Mouse (Mus musculus) macrophage (primary cell): Measurements from ENCODE around the gene Slc22a15. TPM values are rescaled to one million over a fixed set of nuclear protein-coding genes. Genes with fewer than 3 reads are reported as not detected.

Experiments
- H3K27ac ChIP-seq: fragments of 350-480 bp; formaldehyde crosslinking; 2 replicates; pipeline ENCODE4 v1.9.0; 2021
- H3K36me3 ChIP-seq: fragments of 350-480 bp; formaldehyde crosslinking; 2 replicates; pipeline ENCODE4 v1.9.0; 2021; ENCODE audit errors: inconsistent target
- H3K4me3 ChIP-seq: fragments of 350-480 bp; formaldehyde crosslinking; 2 replicates; pipeline ENCODE4 v1.9.0; 2021; ENCODE audit errors: inconsistent target
- H3K79me2 ChIP-seq: fragments of 350-480 bp; formaldehyde crosslinking; 2 replicates; pipeline ENCODE4 v1.9.0; 2021; ENCODE audit errors: inconsistent target
- WGBS: methylation state at CpG from one replicate; pipeline ENCODE4 v1.1.7; 2026; ENCODE audit warnings: inconsistent platforms; ENCODE audit not compliant: missing documents; 5-methylcytosine and 5-hydroxymethylcytosine counted together
- polyA plus RNA-seq: library from polyadenylated mRNA; stranded (reverse); fragments of 250-400 nt; gene quantifications from 3 replicates; pipeline ENCODE4 v1.2.4, GENCODE M21; 2018; ENCODE audit warnings: inconsistent platforms

The Slc22a15 gene
- polyA plus RNA-seq, 1 experiment from 2014 or later = 1.8 TPM

DNA sequence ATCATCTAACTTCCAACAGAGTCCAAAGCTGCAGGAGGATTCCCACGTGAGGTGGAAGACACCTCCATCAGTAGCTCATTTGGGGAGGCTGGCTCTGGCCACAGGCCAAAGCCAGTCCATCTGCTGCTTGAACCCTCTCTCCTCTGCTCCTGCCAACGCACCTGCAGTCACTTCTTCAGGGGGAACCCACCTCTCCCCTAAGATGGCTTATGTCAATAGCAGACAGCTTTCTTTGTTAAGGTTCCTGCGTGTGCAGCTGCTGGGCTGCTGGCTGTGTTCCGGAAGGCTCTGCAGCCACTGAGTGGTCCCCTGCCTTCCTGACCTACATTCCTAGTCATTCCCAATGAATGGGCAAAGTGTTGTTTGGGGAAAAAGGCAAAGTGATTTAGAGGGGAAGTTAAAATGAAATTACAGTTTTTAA, 57.2 kb downstream of the Slc22a15 start:
- Histone ChIP-seq H3K79me2 (no peaks in the 10 kb centered on the region), H3K4me3 (no peak overlapping the region), H3K36me3 (no peaks in the 10 kb centered on the region), H3K27ac (no peak overlapping the region)
- 91% methylated on average over 4 of the region's 4 CpGs for WGBS

DNA sequence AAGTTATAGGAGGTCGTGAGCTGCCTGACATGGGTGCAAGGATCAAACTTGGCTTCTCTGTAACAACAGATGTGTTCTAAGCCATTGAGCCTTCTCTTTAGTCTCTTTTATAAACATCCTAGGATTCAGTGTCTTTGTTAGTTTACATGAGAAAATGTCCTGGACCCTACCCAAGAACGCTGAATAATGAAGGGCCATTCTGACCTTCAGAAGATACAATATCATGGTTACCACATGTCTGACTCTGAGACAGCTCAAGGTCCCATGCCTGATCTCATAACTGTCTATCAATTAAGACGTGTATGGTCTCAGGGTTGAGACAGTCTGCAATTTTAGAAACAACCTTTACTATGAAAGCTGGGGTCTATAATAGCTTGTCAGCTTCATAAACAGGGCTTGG, 62.4 kb downstream of the Slc22a15 start:
- 96% methylated on average over 3 of the region's 3 CpGs for WGBS
- no peaks in the 10 kb centered on the region for H3K36me3 ChIP-seq
- H3K27ac ChIP-seq = no peak overlapping the region
- H3K4me3 ChIP-seq = no peak overlapping the region
- H3K79me2 ChIP-seq = no peaks in the 10 kb centered on the region

DNA sequence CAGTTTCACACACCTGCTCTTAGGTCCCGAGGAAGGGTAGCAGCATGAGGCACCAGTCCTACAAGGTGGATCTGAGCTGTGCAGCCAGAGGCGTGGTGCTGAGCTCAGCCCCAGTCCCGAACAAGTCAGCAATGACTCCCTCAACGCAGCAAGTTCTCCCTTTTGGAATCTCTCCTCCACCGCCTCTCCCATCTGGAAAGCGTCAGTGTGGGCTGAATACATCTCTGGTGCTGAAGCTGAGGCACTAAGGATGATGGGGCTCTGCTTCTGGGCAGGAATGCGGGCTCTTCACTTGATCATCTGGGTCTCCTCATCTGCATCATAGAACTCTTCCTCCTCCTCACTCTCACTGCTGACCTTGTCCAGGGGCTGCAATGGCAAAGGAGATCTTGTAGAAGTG, 64.1 kb downstream of the Slc22a15 start:
- Histone ChIP-seq H3K36me3 (no peaks in the 10 kb centered on the region), H3K27ac (no peak overlapping the region), H3K79me2 (no peaks in the 10 kb centered on the region), H3K4me3 (no peak overlapping the region)
- WGBS = 97% methylated on average over 7 of the region's 7 CpGs

DNA sequence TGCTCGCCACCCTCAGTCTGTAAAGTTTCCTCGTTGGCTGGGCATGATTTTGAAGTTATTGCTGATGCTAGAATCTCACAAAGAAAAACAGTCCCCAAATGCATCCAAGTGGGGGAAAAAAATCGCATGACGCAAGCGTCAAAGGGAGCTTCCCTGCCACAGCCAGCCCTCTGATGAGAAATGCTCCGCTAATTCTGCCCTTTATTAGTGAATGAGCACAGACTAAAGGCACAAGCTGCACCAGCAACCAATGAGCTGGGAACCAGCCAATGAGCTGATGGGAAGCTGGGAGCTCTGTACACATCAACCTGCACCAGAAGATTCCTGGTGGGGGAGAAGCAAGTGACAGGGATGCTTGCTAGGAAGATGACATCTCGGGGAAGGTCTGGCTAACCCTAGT, 64.5 kb downstream of the Slc22a15 start:
- Histone ChIP-seq H3K36me3 (no peaks in the 10 kb centered on the region), H3K4me3 (no peak overlapping the region), H3K27ac (no peak overlapping the region), H3K79me2 (no peaks in the 10 kb centered on the region)
- 95% methylated on average over 7 of the region's 7 CpGs for WGBS

DNA sequence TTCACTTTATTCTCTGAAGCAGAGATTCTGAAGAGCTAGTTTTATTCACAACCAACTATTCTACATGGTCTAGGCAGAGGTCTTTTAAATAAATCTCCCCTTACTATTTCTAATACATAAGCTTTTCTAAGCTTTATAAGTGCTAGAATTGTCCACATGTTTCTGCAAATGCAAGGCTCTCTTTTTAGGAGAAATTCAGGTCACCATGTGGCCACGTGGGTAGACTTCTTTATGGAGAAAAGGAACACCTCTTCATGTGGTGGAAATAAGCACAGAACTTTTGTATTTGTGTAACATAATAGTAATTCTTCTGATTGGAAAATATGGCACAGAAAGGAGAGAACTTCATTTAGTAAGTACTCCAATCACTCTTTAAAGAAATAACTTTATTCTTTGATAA, 70.2 kb downstream of the Slc22a15 start:
- no peak overlapping the region for H3K27ac ChIP-seq
- no peaks in the 10 kb centered on the region for H3K36me3 ChIP-seq
- WGBS = 89% methylated on average over 1 of the region's 1 CpGs
- H3K4me3 ChIP-seq = no peak overlapping the region
- no peaks in the 10 kb centered on the region for H3K79me2 ChIP-seq

DNA sequence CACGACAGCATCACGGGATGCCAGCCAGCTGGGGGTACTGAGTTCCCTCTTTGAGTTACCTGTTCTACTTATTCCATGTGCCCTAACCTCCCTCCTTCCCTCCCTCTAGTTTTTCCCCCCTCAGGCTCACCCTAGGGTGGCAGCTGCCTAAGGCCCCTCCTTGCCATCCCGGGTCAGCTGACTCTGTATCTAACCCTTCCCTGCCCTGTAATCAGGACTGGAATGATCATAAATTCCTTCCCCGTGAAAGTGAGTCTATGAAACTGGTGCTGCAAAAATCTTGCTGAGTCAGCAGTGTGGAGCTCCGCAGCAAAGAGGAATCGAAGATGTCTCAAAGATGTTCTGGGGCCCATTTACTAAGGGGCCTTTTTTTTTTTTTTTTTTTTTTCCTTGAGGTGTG, 72.9 kb downstream of the Slc22a15 start:
- 81% methylated on average over 6 of the region's 6 CpGs for WGBS
- Histone ChIP-seq H3K27ac (no peak overlapping the region), H3K36me3 (no peaks in the 10 kb centered on the region), H3K4me3 (no peak overlapping the region), H3K79me2 (no peaks in the 10 kb centered on the region)

DNA sequence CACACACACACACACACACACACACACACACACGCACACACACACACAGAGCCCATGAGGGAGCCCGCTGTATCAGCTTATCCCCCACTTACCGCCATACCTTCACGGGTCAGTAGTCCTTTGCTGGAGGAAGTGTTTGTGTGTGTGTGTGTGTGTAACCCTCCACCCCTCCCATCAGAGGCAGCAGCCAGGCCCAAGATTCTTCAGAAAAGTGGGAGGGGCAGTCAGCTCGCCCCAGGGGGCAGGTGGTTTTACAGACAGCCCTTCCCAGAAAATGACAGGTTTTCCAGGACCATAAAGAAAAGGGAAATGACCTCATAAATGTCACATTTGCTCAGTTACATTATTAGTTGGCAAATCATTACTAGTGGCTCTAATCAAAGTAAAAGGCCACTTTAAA, 75.4 kb downstream of the Slc22a15 start, which contains the start of gene Mab21l3:
Gene Mab21l3 (minus strand): TSS at position 144 of the 400 bp plus-strand sequence.
- Histone ChIP-seq H3K36me3 (no peaks in the 10 kb centered on the region), H3K4me3 (no peak within 1 kb of the TSS), H3K79me2 (no peaks in the 10 kb centered on the region), H3K27ac (no peak within 1 kb of the TSS)
- WGBS = 73% methylated on average over 3 of the region's 5 CpGs

DNA sequence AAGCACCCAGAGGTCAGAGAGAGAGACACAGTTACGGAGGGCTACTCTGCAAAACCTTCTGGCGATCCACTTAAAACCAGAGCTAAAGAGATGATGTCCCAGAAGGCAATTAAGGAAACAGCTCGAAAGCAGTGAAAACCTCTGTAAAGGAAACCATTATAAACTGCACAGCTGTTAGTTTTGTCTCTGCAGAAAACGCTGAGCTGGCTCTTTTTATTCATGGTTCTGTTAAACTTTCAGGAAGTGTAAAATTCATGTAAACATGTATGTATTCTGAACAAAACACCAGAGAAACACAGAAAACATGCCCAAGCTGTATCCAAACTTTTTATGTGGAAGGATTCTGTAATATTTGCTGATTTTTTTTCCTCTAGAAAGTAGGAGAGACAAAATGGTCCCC, 78.2 kb downstream of the Slc22a15 start:
- WGBS = 50% methylated on average over 4 of the region's 4 CpGs
- H3K79me2 ChIP-seq = no peaks in the 10 kb centered on the region

DNA sequence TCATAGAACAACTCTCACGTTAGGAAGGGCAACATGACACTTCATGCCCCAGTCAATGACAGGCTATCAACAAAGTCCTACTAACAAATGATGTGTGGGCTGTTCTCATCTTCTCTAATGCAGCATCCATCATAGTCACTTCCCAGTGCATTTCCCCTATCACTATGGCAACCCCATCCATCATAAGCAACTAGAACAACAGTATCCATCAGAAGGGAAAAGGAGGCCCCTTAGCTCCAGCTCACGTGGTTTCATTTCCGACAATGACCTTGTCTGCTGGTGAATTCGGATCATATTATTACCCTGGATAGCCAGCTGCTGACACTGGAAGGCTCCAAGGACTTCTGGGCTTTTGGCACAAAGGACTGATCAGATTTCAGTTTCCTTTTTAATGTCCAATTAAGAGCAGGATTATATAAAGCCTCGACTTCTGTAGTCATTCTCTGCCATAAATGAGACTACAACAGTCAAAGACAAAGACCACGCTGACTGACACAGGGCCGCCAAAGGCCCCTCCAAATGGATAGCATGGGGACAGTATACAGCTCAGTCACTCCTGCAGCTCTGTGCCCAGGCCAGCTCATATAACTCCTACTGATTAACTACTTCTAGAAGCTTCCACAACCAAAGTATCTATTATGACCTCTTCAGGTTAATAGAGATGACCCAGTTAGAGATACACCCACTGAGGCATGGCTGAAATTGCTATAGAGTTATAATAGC, 81.7 kb downstream of the Slc22a15 start:
- Histone ChIP-seq H3K79me2 (no peaks in the 10 kb centered on the region), H3K27ac (no peak overlapping the region), H3K4me3 (no peak overlapping the region), H3K36me3 (no peaks in the 10 kb centered on the region)
- WGBS = 91% methylated on average over 7 of the region's 7 CpGs

More for the DNA sequence above, 78.2 kb downstream of the Slc22a15 start:
- Histone ChIP-seq H3K27ac (peak overlapping the region; percentile 17; the same call in 1 of the 2 replicates), H3K36me3 (no peaks in the 10 kb centered on the region), H3K4me3 (no peak overlapping the region)

DNA sequence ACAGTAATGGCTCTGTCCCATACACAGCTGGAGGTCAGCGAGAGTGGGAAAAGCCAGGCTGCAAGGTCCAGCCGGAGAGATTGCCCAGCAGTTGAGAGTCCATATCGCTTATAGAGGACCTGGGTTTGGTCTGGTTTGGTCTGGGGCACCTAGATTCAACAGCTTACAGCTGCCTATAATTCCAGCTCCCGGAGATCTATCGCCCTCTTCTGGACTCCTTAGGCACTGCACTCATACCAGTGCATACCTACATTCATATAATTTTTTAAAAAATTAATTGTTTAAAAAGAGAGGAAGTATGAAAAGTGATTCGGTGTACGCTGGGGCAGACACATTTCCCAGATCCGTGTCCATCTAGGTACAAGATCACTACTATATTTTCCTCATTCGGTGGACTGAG, 84.9 kb downstream of the Slc22a15 start:
- H3K4me3 ChIP-seq = no peak overlapping the region
- WGBS = 94% methylated on average over 7 of the region's 9 CpGs
- no peaks in the 10 kb centered on the region for H3K36me3 ChIP-seq
- no peak overlapping the region for H3K27ac ChIP-seq
- H3K79me2 ChIP-seq = no peaks in the 10 kb centered on the region

DNA sequence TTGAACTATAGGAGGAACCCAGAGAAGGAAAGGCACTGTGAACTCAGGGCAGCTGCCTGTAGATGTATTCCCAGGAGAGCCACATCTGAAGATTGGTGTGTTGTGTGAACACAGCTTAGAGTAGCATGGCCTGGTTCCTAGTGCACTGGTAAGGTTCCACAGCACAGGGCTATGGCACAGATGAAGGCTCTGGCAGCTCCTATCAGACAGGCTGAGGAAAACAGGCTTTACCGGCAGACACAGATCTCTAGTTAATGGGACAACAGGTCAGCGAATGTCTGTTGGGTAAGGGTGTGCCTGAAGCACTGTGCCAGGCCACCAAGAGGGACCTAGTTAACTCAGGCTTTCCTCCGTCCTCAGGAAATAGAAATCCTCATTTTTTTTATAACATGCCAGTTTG, 87.3 kb downstream of the Slc22a15 start:
- Histone ChIP-seq H3K27ac (no peak overlapping the region), H3K4me3 (no peak overlapping the region), H3K79me2 (no peaks in the 10 kb centered on the region), H3K36me3 (no peaks in the 10 kb centered on the region)
- WGBS = 89% methylated on average over 3 of the region's 3 CpGs

DNA sequence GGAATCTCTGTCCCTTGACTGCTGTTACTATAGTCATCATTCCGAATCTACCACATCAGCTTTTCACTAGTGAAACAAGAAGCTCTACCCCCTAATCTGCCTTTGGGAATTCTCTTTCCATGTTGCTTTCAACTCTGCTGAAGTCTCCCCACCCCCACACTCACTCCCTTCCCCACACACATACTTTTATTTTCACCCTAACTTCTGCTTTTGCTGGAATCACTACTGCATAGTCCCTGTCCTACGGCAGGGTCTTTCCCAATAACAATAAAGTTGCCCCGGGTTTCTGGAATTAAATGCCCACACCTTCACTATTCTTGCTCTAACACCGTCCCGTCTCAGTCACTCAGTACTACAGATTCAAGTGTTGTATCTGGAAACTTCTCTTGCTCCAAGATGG, 87.7 kb downstream of the Slc22a15 start:
- H3K79me2 ChIP-seq = no peaks in the 10 kb centered on the region
- no peaks in the 10 kb centered on the region for H3K36me3 ChIP-seq
- no peak overlapping the region for H3K4me3 ChIP-seq
- H3K27ac ChIP-seq = no peak overlapping the region
- WGBS = 56% methylated on average over 5 of the region's 5 CpGs

DNA sequence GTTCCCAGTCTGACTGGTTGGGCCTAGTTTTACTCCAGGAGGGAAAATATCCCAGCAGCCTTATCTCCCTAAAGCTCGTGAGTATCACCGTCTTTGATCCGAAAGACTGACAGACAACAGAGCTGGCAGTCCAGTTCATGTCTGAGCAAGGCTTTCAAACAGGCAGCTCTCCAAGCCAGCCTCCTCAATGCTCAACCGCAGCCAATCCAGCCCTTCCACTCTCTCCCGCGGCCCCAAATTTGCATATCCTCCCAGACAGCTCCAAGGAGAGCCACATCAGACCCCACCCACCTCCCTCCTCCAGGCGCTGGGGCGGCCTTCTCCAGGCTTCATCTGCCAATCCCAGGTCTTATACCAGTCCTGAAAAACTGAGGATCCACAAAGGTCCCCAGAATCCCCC, 88.2 kb downstream of the Slc22a15 start:
- Histone ChIP-seq H3K79me2 (no peaks in the 10 kb centered on the region), H3K36me3 (no peaks in the 10 kb centered on the region), H3K4me3 (no peak overlapping the region), H3K27ac (no peak overlapping the region)
- 30% methylated on average over 8 of the region's 8 CpGs for WGBS

DNA sequence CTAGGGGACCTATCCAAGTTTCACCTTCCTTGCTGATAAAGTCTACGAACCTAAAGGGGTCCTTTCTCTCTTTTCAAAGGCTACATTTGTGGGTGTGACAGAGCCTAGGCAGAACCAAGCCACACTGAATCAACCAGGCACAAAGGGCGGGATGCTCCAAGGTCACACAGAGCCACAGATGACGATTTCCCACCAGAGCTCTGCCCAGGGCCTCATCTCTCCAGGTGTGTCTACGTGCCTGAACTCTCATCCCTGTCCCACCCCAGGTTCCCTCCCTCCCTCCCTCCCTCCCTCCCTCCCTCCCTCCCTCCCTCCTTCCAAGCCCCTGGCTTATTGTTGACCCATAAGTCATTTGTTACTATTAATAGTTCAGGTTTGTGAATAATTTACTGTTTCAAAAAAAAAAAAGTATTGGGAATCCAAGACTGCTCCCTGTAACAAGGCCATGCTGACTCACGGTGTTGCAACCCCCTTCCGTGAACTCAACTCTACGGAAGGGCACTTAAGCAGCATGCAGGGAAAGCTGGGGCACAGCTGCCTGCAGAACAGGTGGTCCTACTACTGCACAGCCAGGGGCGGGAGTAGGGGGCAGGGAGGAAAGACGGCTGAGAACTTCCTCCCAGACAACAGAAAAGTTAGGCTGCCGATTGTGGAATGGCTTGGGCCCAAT, 92.9 kb downstream of the Slc22a15 start:
- Histone ChIP-seq H3K79me2 (no peaks in the 10 kb centered on the region), H3K4me3 (no peak overlapping the region), H3K27ac (no peak overlapping the region), H3K36me3 (no peaks in the 10 kb centered on the region)
- 38% methylated on average over 8 of the region's 10 CpGs for whole genome bisulfite sequencing

DNA sequence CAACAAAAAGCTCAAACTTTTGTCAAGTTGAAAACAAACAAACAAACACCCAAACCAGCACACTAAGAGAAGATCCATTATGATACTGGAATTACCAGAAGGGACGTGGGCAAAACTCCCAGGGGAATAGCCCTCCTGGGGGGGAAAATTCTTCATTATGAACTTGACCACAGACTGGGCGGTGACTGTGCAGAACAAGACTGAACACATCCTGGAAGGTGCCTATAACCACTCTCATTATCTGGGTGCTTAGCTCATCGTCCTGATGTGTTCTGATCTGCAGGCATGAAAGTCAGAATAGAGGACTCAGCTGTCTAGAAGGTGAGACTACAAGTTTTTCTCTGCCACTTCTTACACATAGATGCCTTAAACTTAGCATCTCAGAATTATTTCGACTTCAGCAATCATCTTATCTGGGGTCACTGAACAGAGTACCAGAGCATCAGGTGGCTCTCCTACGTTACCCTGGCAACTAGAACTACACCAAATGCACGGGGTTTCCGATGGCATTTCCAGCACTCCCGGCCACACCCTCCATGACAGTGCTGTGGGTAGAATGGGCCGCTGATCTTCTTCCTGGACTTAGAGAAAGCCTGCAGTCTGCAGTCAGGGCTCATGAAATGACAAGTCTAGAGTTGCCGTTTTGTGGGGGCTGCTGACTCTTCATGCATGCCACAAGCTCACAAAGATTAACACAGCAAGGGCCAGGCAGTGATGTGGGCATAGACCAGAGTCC, 94.2 kb downstream of the Slc22a15 start:
- Histone ChIP-seq H3K79me2 (no peaks in the 10 kb centered on the region), H3K27ac (no peak overlapping the region), H3K36me3 (no peaks in the 10 kb centered on the region), H3K4me3 (no peak overlapping the region)
- 86% methylated on average over 10 of the region's 10 CpGs for WGBS
